Mouse (Mus musculus): ENCODE measurements around the gene Inha.
A peak's percentile ranks its signal among the peaks of the same experiment; 100 is the strongest.

The Inha gene

GRCm38 (mm10) chr1:75558388-75559178, 51.7 kb downstream of the Inha start:
- no peak for DNase-seq

- peak; percentile 95 for DNase-seq
These were observed 52.5 kb downstream of the Inha start for GRCm38 (mm10) chr1:75559212-75559925.

Data from layer of hippocampus, adult 9-11 months (tissue).